8 mouse cellular contexts compared by ENCODE assay signal in the genomic region with DNA sequence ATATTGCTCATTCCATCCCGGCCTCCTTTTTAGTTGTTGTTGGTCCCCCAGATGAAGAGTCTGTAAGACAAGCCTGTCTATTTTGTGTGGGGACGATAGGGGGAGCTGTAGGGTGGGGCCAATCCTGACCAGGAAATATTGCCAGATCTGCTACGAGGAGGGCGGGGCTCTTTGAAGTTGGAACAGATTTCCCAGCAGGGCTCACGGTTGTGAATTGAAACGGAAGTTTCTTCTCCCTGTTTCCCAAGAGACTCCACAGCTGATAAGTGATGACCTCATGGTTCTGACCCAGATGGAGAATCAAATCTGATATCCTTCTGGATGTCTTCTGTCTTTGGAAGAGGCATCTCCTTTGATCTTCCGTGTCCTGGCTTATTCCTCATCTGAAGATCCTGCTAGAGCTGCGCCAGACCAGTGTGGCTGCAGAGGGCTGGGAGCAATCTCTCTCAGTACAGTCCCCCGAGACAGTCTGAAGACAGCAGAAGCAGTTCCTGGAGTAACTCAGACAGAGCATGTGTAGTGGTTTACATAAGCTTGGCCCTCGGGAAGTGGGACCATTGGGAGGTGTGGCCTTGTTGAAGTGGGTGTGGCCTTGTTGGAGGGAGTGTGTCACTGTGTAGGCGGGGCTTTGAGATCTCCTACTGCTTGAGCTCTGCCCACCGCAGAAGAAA.
DNase-seq lines count a peak whose midpoint lies in the region; ATAC-seq and TF ChIP-seq lines count a peak whose summit lies in the region.

No protein-coding gene starts in this region.

- no peak overlapping the region for H3K27ac ChIP-seq in ES-E14 (ENCODE audit: insufficient read depth, low read depth, low read length, poor library complexity, severe bottlenecking)
- peak overlapping the region; percentile 65; the same call in 1 of the 2 replicates for H3K27ac ChIP-seq in embryonic facial prominence, embryonic 15.5 days (replicated peaks)
- no peak overlapping the region for H3K27ac ChIP-seq in heart, embryonic 12.5 days (ENCODE audit: poor library complexity, severe bottlenecking)
- peak overlapping the region; percentile 76 for H3K27ac ChIP-seq in kidney, embryonic 14.5 days (ENCODE audit: low read depth, low read length)
- H3K27ac ChIP-seq in liver, embryonic 15.5 days (replicated peaks), result no peak overlapping the region
- no peak overlapping the region for H3K27ac ChIP-seq in neural tube, embryonic 13.5 days (replicated peaks)

- no peaks in the 10 kb centered on the region for H3K27me3 ChIP-seq in embryonic facial prominence, embryonic 15.5 days
- no peaks in the 10 kb centered on the region for H3K27me3 ChIP-seq in heart, embryonic 12.5 days (replicated peaks)
- H3K27me3 ChIP-seq in kidney, embryonic 14.5 days (ENCODE audit: control insufficient read depth, insufficient read depth, low read length), result no peaks in the 10 kb centered on the region
- no peaks in the 10 kb centered on the region for H3K27me3 ChIP-seq in liver, embryonic 15.5 days
- H3K27me3 ChIP-seq in neural tube, embryonic 13.5 days, result no peaks in the 10 kb centered on the region

- H3K4me3 ChIP-seq in ES-E14 (ENCODE audit: insufficient read depth in 1 of 2, low read depth in 1 of 2, low read length in 2 of 2, poor library complexity in 1 of 2, severe bottlenecking in 1 of 2), result peak overlapping the region; percentile 14 to 38
- H3K4me3 ChIP-seq in embryonic facial prominence, embryonic 15.5 days (replicated peaks), result peak overlapping the region; percentile 22
- peak overlapping the region; percentile 4; the same call in 1 of the 2 replicates for H3K4me3 ChIP-seq in heart, embryonic 12.5 days
- peak overlapping the region; percentile 20; the same call in 1 of the 2 replicates for H3K4me3 ChIP-seq in kidney, embryonic 14.5 days (ENCODE audit: low read length)
- H3K4me3 ChIP-seq in liver, embryonic 15.5 days (replicated peaks), result no peak overlapping the region
- H3K4me3 ChIP-seq in neural tube, embryonic 13.5 days, result no peak overlapping the region

- 5% methylated on average over 12 of the region's 12 CpGs for WGBS in embryonic facial prominence, embryonic 15.5 days
- 9% methylated on average over 12 of the region's 12 CpGs for WGBS in heart, embryonic 12.5 days
- 10% methylated on average over 12 of the region's 12 CpGs for WGBS in kidney, embryonic 14.5 days
- 16% methylated on average over 12 of the region's 12 CpGs for WGBS in liver, embryonic 15.5 days (ENCODE audit: insufficient replicate concordance)
- 13% methylated on average over 12 of the region's 12 CpGs for WGBS in neural tube, embryonic 13.5 days

- no peaks in the 10 kb centered on the region for H3K9me3 ChIP-seq in ES-E14 (ENCODE audit: control insufficient read depth, insufficient read depth, low read depth, low read length)
- H3K9me3 ChIP-seq in embryonic facial prominence, embryonic 15.5 days (replicated peaks), result no peaks in the 10 kb centered on the region
- H3K9me3 ChIP-seq in heart, embryonic 12.5 days (replicated peaks), result no peaks in the 10 kb centered on the region
- H3K9me3 ChIP-seq in kidney, embryonic 14.5 days (ENCODE audit: control insufficient read depth, low read length), result no peaks in the 10 kb centered on the region
- no peaks in the 10 kb centered on the region for H3K9me3 ChIP-seq in liver, embryonic 15.5 days (replicated peaks)
- H3K9me3 ChIP-seq in neural tube, embryonic 13.5 days, result 0 out of 2 replicates have a peak, but pooled peaks cover 5% of the 10 kb centered on the region

- peak; percentile 80 for DNase-seq in ES-E14 (ENCODE audit: low read depth, low spot score)
- DNase-seq in brain, adult 2 months (ENCODE audit: low read depth, low spot score), result peak; percentile 74

- H3K36me3 ChIP-seq in ES-E14 (ENCODE audit: control insufficient read depth, insufficient read depth, low read length, poor library complexity, severe bottlenecking), result no peaks in the 10 kb centered on the region
- no peaks in the 10 kb centered on the region for H3K36me3 ChIP-seq in embryonic facial prominence, embryonic 15.5 days
- H3K36me3 ChIP-seq in heart, embryonic 12.5 days, result no peaks in the 10 kb centered on the region
- no peaks in the 10 kb centered on the region for H3K36me3 ChIP-seq in kidney, embryonic 14.5 days (ENCODE audit: control insufficient read depth, insufficient read depth, low read length)
- H3K36me3 ChIP-seq in liver, embryonic 15.5 days (replicated peaks), result no peaks in the 10 kb centered on the region
- H3K36me3 ChIP-seq in neural tube, embryonic 13.5 days, result no peaks in the 10 kb centered on the region

- no peak overlapping the region; the same call in 1 of the 2 replicates for H3K9ac ChIP-seq in ES-E14 (ENCODE audit: insufficient read depth, low read depth, low read length, poor library complexity, severe bottlenecking)
- H3K9ac ChIP-seq in embryonic facial prominence, embryonic 15.5 days, result no peak overlapping the region
- H3K9ac ChIP-seq in heart, embryonic 12.5 days, result no peak overlapping the region
- H3K9ac ChIP-seq in kidney, embryonic 14.5 days (ENCODE audit: low read depth, low read length), result no peak overlapping the region
- H3K9ac ChIP-seq in liver, embryonic 15.5 days, result no peak overlapping the region
- no peak overlapping the region for H3K9ac ChIP-seq in neural tube, embryonic 13.5 days

- no peaks in the 10 kb centered on the region for H3K4me1 ChIP-seq in ES-E14 (ENCODE audit: control insufficient read depth in 2 of 2, insufficient read depth in 2 of 2, low read length in 2 of 2, poor library complexity in 1 of 2)
- peaks cover 9% of the 10 kb centered on the region; the same call in 1 of the 2 replicates for H3K4me1 ChIP-seq in embryonic facial prominence, embryonic 15.5 days
- peaks cover 10% of the 10 kb centered on the region; the same call in 1 of the 2 replicates for H3K4me1 ChIP-seq in heart, embryonic 12.5 days (replicated peaks)
- H3K4me1 ChIP-seq in kidney, embryonic 14.5 days (ENCODE audit: control insufficient read depth, insufficient read depth, low read length), result 0 out of 2 replicates have a peak, but pooled peaks cover 5% of the 10 kb centered on the region
- H3K4me1 ChIP-seq in liver, embryonic 15.5 days (replicated peaks), result 0 out of 2 replicates have a peak, but pooled peaks cover 3% of the 10 kb centered on the region
- peaks cover 26% of the 10 kb centered on the region; the same call in 1 of the 2 replicates for H3K4me1 ChIP-seq in neural tube, embryonic 13.5 days (replicated peaks)

- H3K4me2 ChIP-seq in embryonic facial prominence, embryonic 15.5 days (replicated peaks), result peak overlapping the region; percentile 41
- H3K4me2 ChIP-seq in heart, embryonic 12.5 days, result peak overlapping the region; percentile 55
- H3K4me2 ChIP-seq in kidney, embryonic 14.5 days (replicated peaks; ENCODE audit: low read depth, low read length), result peak overlapping the region; percentile 46
- peak overlapping the region; percentile 43 for H3K4me2 ChIP-seq in liver, embryonic 15.5 days
- H3K4me2 ChIP-seq in neural tube, embryonic 13.5 days, result peak overlapping the region; percentile 35

- in situ Hi-C loops in ES-E14 (cut with MboI; ENCODE audit: low sequenced_read_pairs in 2 of 2, unreplicated experiment in 2 of 2), result no loop called here

- ATAC-seq in embryonic facial prominence, embryonic 15.5 days (ENCODE audit: insufficient number of reproducible peaks, low FRiP score, low TSS enrichment, low read depth), result peak; percentile 77
- ATAC-seq in heart, embryonic 12.5 days (ENCODE audit: insufficient number of reproducible peaks, low FRiP score), result peak; percentile 77
- peak; percentile 85 for ATAC-seq in kidney, embryonic 14.5 days (ENCODE audit: low FRiP score, low TSS enrichment)
- peak; percentile 42; the same call in 1 of the 2 replicates for ATAC-seq in liver, embryonic 15.5 days (ENCODE audit: insufficient read depth)
- ATAC-seq in neural tube, embryonic 13.5 days (ENCODE audit: low read depth), result peak; percentile 41; the same call in 1 of the 2 replicates
- ATAC-seq in activated CD4-positive, CD25-positive, alpha-beta regulatory T cell, adult 4 months, result no peak

TF ChIP-seq in ES-E14, 5 proteins besides CTCF, POLR2A, EP300 and RAD21:
- TF ChIP-seq HCFC1 (IDR thresholded peaks at IDR 0.05; ENCODE audit: borderline replicate concordance, insufficient read depth, low read length) (no peak), ZC3H11A (IDR thresholded peaks at IDR 0.05; ENCODE audit: borderline replicate concordance, low read depth, low read length) (no peak), ZNF384 (IDR thresholded peaks at IDR 0.05; ENCODE audit: low read depth, low read length) (no peak), CHD2 (IDR thresholded peaks at IDR 0.05; ENCODE audit: low read depth, low read length) (no peak), MAFK (IDR thresholded peaks at IDR 0.05; ENCODE audit: insufficient read depth, low read depth, low read length) (no peak)

Comparison
In these comparisons a context has a peak if more than half of its experiments do, and no peak if none do; other contexts are left out.
1. H3K27ac ChIP-seq: peak in embryonic facial prominence, embryonic 15.5 days (single experiment) and kidney, embryonic 14.5 days (single experiment); none in ES-E14 (single experiment), heart, embryonic 12.5 days (single experiment), liver, embryonic 15.5 days (single experiment) and neural tube, embryonic 13.5 days (single experiment).
2. H3K4me3 ChIP-seq: peak in ES-E14 (2 of 2), embryonic facial prominence, embryonic 15.5 days (single experiment), heart, embryonic 12.5 days (single experiment) and kidney, embryonic 14.5 days (single experiment); none in liver, embryonic 15.5 days (single experiment) and neural tube, embryonic 13.5 days (single experiment).
3. Peak in every context shown above with its lines, with median percentiles within 50 percentile points of each other: H3K4me2 ChIP-seq.